Mouse (Mus musculus) neural tube, embryonic 11.5 days (tissue): ENCODE data around the gene Ppp1r15a. TPM values are rescaled to one million over a fixed set of nuclear protein-coding genes. Genes with fewer than 3 reads are reported as not detected.
A peak's percentile ranks its signal among the peaks of the same experiment; 100 is the strongest.

Source experiments
- ATAC-seq: fragments of 200-750 bp; cut with Nextera tagmentation; 2 replicates; pipeline ENCODE4 v1.8.0; 2017; ENCODE audit warnings: moderate number of reproducible peaks, mild to moderate bottlenecking, moderate TSS enrichment, moderate library complexity; ENCODE audit not compliant: insufficient read depth, low FRiP score, low TSS enrichment
- DNase-seq: peaks from one replicate; pipeline ENCODE4 v3.0.0-alpha.2; 2015; ENCODE audit warnings: low spot score
- H3K27ac ChIP-seq: fragments of 300-500 bp; sonication (generic); 2 replicates; pipeline ENCODE4 v1.5.1; 2014; ENCODE audit warnings: low read depth, mild to moderate bottlenecking, low read length
- H3K27me3 ChIP-seq: fragments of 300-500 bp; sonication (generic); 2 replicates; pipeline ENCODE4 v1.6.1; 2014; ENCODE audit warnings: mild to moderate bottlenecking, low read length, mixed read lengths; ENCODE audit not compliant: control insufficient read depth, insufficient read depth
- H3K36me3 ChIP-seq: fragments of 300-500 bp; sonication (generic); 2 replicates; pipeline ENCODE4 v1.6.1; 2014; ENCODE audit warnings: mild to moderate bottlenecking, low read length, moderate library complexity, mixed read lengths; ENCODE audit not compliant: control insufficient read depth, insufficient read depth
- H3K4me1 ChIP-seq: fragments of 300-500 bp; sonication (generic); 2 replicates; pipeline ENCODE4 v1.6.1; 2014; ENCODE audit warnings: low read length, mixed read lengths; ENCODE audit not compliant: control insufficient read depth, insufficient read depth
- H3K4me2 ChIP-seq: fragments of 300-500 bp; sonication (generic); 2 replicates; pipeline ENCODE4 v1.6.1; 2014; ENCODE audit warnings: low read depth, mild to moderate bottlenecking, moderate library complexity
- H3K4me3 ChIP-seq: fragments of 300-500 bp; sonication (generic); 2 replicates; pipeline ENCODE4 v1.5.1; 2014; ENCODE audit warnings: low read depth, low read length
- H3K9ac ChIP-seq: fragments of 300-500 bp; sonication (generic); 2 replicates; pipeline ENCODE4 v1.6.1; 2014; ENCODE audit warnings: mild to moderate bottlenecking, low read length
- H3K9me3 ChIP-seq: fragments of 300-500 bp; sonication (generic); 2 replicates; pipeline ENCODE4 v1.6.1; 2016; ENCODE audit warnings: low read length; ENCODE audit not compliant: control insufficient read depth
- WGBS: fragments of 180-500 bp; shearing (Covaris S2); extraction: QIAGEN DNeasy Blood & Tissue Kit; methylation state at CpG from one replicate; pipeline ENCODE4 v1.1.7; 2014; 5-methylcytosine and 5-hydroxymethylcytosine counted together
- polyA plus RNA-seq: library from polyadenylated mRNA; unstranded; fragments of >200 nt; fragmentation: Nextera tagmentation; extraction: Ambion mirVana; gene quantifications from 2 replicates; pipeline ENCODE4 v1.2.1, GENCODE M21; 2014

The Ppp1r15a gene
- polyA plus RNA-seq, 1 experiment from 2014 or later, result 17.7 TPM

DNA sequence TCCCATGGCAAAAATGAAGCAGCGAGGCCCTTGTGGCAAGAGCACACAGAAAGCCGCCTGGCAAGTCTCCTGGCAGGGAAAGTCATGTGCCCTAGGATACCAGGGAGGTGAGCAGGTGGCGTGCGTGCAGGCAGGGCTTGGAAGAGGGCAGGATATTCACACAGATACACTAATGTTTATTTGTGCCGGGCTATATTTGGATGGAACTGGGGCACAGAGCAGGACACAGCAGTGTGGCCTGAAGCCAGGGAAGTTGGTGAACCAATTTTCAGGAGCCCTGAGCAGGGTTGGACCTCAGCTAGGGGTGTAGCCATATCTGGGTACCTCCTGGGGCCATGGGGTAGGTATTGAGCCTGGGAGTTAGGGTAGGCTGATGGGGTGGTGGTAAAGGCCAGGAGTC is 33.1 kb downstream of the Ppp1r15a start:
- Histone ChIP-seq H3K9me3 (no peaks in the 10 kb centered on the region), H3K4me3 (no peak overlapping the region), H3K27ac (no peak overlapping the region), H3K9ac (no peak overlapping the region), H3K27me3 (no peaks in the 10 kb centered on the region), H3K36me3 (peaks cover 10% of the 10 kb centered on the region; the same call in 1 of the 2 replicates), H3K4me2 (no peak overlapping the region), H3K4me1 (no peaks in the 10 kb centered on the region)
- DNase-seq (no peak), ATAC-seq (no peak)
- 91% methylated on average over 5 of the region's 5 CpGs for WGBS

DNA sequence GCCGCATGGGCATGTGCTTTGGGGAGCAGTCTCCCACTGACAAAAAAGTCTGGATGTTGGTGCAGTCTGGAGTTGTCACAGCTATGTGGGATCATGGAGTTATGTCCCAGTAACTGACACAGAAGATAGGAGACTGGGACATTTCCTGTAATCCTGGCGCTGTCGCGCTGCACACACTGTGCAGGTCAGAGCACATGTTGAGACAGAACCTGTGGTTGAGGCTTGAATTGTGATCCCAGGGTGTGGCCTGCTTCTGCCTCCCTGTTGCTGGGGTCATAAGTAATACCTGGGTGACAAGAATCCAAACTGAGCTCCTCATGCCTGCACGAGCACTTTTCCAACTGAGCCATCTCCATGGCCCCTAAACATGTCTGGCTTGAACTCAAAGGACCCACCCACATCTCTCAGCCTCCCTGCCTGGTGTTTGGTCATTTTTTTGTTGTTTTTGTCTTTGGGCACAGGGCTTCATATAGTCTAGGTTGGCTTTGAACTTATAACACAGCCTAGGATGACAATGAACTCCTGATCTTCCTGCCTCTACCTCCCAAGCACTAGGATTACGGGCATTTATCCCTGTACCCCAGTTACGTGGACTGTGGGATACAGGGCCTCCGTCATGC is 33.7 kb downstream of the Ppp1r15a start:
- H3K27ac ChIP-seq, result no peak overlapping the region
- no peak for DNase-seq
- ATAC-seq, result no peak
- peaks cover 10% of the 10 kb centered on the region; the same call in 1 of the 2 replicates for H3K36me3 ChIP-seq
- no peak overlapping the region for H3K4me3 ChIP-seq
- no peak overlapping the region for H3K4me2 ChIP-seq
- H3K4me1 ChIP-seq, result no peaks in the 10 kb centered on the region
- 96% methylated on average over 8 of the region's 8 CpGs for WGBS
- H3K9me3 ChIP-seq, result no peaks in the 10 kb centered on the region
- H3K9ac ChIP-seq, result no peak overlapping the region
- no peaks in the 10 kb centered on the region for H3K27me3 ChIP-seq

DNA sequence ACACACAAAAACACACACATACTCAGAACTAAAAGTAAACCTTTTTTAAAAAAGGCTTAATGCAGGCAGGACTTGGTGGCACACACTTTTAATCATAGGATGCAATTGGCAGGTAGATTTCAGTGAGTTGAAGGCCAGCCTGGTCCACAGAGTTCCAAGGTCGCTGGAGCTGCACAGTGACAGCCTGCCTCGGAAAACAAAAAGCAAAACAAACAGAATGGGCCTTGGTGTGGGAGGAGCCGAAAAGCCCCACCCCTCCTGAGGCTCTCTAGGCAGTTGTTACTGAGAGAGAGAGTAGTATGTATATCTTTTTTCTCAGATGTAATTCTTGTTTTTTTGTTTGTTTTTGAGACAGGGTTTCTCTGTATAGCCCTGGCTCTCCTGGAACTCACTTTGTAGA is 34.8 kb downstream of the Ppp1r15a start:
- Histone ChIP-seq H3K4me3 (no peak overlapping the region), H3K9ac (no peak overlapping the region), H3K4me1 (no peaks in the 10 kb centered on the region), H3K27ac (no peak overlapping the region), H3K36me3 (peaks cover 10% of the 10 kb centered on the region; the same call in 1 of the 2 replicates), H3K27me3 (no peaks in the 10 kb centered on the region), H3K9me3 (no peaks in the 10 kb centered on the region), H3K4me2 (no peak overlapping the region)
- WGBS, result 16% methylated on average over 3 of the region's 3 CpGs
- DNase-seq (no peak), ATAC-seq (no peak)

- Histone ChIP-seq H3K36me3 (peaks cover 10% of the 10 kb centered on the region; the same call in 1 of the 2 replicates), H3K4me2 (no peak overlapping the region), H3K4me3 (no peak overlapping the region), H3K4me1 (no peaks in the 10 kb centered on the region), H3K9me3 (no peaks in the 10 kb centered on the region), H3K9ac (no peak overlapping the region), H3K27me3 (no peaks in the 10 kb centered on the region), H3K27ac (no peak overlapping the region)
- 22% methylated on average over 9 of the region's 9 CpGs for WGBS
- ATAC-seq (no peak), DNase-seq (peak; percentile 37)
These were observed 35.2 kb downstream of the Ppp1r15a start for GRCm38 (mm10) chr7:45490822-45491221.

GRCm38 (mm10) chr7:45489578-45489977 is 36.5 kb downstream of the Ppp1r15a start:
- H3K36me3 ChIP-seq, result peaks cover 9% of the 10 kb centered on the region; the same call in 1 of the 2 replicates
- H3K4me2 ChIP-seq, result no peak overlapping the region
- no peaks in the 10 kb centered on the region for H3K27me3 ChIP-seq
- no peak overlapping the region for H3K4me3 ChIP-seq
- no peaks in the 10 kb centered on the region for H3K4me1 ChIP-seq
- 65% methylated on average over 7 of the region's 7 CpGs for WGBS
- H3K9me3 ChIP-seq, result no peaks in the 10 kb centered on the region
- no peak for ATAC-seq
- H3K27ac ChIP-seq, result no peak overlapping the region
- H3K9ac ChIP-seq, result no peak overlapping the region; the same call in 1 of the 2 replicates
- DNase-seq, result no peak

DNA sequence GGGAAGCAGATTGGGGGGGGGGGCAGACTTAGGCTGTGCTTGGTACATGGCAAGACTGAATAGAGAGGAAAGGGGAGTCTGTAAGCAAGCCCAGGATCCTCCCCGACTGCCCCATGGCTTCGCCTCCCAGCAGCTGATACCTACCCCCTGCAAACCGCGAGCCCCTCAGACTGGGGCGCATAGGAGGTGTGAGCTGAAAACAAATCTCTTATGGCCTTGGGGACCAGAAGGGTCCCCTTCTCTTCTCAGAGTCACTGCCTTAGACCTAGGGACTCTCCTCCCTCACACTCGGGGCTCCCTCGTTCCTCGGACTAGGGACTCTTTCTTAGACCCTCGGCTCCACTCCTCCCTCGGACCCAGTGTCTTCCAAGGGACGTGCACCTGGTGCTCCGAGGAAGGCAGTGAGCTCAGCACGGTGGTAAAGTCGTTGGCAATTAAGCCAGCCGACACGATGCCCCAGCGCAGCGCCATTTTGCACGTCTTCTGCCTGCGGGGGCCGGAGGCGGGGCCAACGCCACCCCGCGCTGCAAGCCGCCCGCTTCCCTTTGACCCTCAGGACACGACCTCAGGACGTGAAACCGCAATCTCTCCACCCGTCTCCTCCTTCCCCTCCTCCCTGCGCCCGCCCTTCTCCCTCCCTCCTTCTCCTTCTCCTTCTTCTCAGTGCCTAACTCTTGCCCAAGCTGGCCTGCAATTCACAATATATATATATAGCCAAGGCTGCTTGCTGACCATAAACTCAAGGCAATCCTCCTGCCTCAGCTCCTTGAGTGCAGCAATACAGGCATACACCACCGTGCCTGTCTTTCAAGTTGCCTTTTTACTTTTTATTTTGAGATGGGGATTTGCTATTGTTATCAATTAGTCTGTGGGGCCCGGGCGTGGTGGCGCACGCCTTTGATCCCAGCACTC is 37.5 kb downstream of the Ppp1r15a start, which contains the start of gene Dhdh:
TSS of gene Dhdh (minus strand) at position 513 of the 912 bp plus-strand sequence.
- Histone ChIP-seq H3K4me3 (peak within 1 kb of the TSS; percentile 43), H3K27ac (peak within 1 kb of the TSS; percentile 49; the same call in 1 of the 2 replicates)
- WGBS, result 7% methylated on average over 36 of the region's 38 CpGs

DNA sequence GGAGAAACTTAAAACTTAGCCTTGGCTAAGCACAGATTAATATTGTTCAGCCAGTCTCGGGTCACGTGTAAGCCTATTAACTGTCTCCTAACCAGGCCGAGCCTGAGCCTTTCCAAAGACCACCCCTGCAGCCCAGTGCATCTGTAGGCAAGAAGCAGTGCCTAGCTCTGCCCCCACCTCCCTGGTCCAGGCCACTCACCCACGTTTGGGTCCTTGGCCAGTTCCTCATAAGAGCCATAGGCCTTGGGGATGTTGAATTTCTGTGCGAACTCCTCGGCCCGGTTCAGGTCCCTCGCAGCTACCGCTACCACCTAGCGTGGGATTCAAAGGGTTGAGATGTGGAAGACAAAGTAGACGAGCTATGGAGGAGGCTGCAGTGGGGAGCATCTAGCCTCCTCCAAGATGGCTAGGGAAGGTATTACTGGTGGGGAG is 38.2 kb downstream of the Ppp1r15a start:
- no peaks in the 10 kb centered on the region for H3K4me1 ChIP-seq
- peak overlapping the region; percentile 49; the same call in 1 of the 2 replicates for H3K27ac ChIP-seq
- H3K4me2 ChIP-seq, result peak overlapping the region; percentile 63
- peaks cover under 1% of the 10 kb centered on the region; the same call in 1 of the 2 replicates for H3K36me3 ChIP-seq
- H3K9ac ChIP-seq, result peak overlapping the region; percentile 71
- no peaks in the 10 kb centered on the region for H3K9me3 ChIP-seq
- H3K4me3 ChIP-seq, result peak overlapping the region; percentile 43
- DNase-seq (peak; percentile 25), ATAC-seq (no peak)
- H3K27me3 ChIP-seq, result no peaks in the 10 kb centered on the region
- WGBS, result 27% methylated on average over 11 of the region's 11 CpGs

More for the DNA sequence above, 37.5 kb downstream of the Ppp1r15a start, which contains the start of gene Dhdh:
- H3K9me3 ChIP-seq, result no peaks in the 10 kb centered on the region
- DNase-seq (peak; percentile 71), ATAC-seq (peak; percentile 53)
- no peaks in the 10 kb centered on the region for H3K27me3 ChIP-seq
- H3K9ac ChIP-seq, result peak within 1 kb of the TSS; percentile 71
- no peaks in the 10 kb centered on the region for H3K4me1 ChIP-seq
- H3K36me3 ChIP-seq, result peaks cover 5% of the 10 kb centered on the region; the same call in 1 of the 2 replicates
- peak within 1 kb of the TSS; percentile 63 for H3K4me2 ChIP-seq

- Histone ChIP-seq H3K27ac (no peak within 1 kb of the TSS), H3K4me2 (no peak within 1 kb of the TSS), H3K4me1 (no peaks in the 10 kb centered on the region), H3K9me3 (no peaks in the 10 kb centered on the region), H3K36me3 (no peaks in the 10 kb centered on the region), H3K4me3 (no peak within 1 kb of the TSS), H3K27me3 (no peaks in the 10 kb centered on the region), H3K9ac (no peak within 1 kb of the TSS)
- DNase-seq (no peak), ATAC-seq (no peak)
- 90% methylated on average over 12 of the region's 12 CpGs for WGBS
These were observed 39.2 kb downstream of the Ppp1r15a start, which contains the start of gene Gm45808 for GRCm38 (mm10) chr7:45486761-45487415. Gene Gm45808, minus strand, starts transcription at chr7:45486811.
